14 mouse cellular contexts compared by ENCODE assay signal in genomic region chr10:121425506-121426025, GRCm38 (mm10). TPM values are rescaled to one million over a fixed set of nuclear protein-coding genes. Genes with fewer than 3 reads are reported as not detected.
DNase-seq lines count a peak whose midpoint lies in the region; ATAC-seq lines count a peak whose summit lies in the region.
"Had no signal": no experiment of that assay in that cellular context is flagged by ENCODE, and none has a peak within 500 bp of the region (broad histone marks: within the 10 kb centered on the region; RNA-seq: fewer than 3 reads in every experiment).

No protein-coding gene starts in this region.

- DNase-seq in heart, adult 11 months, result peak; percentile 90
- no peak for DNase-seq in heart, adult 8-10 months (ENCODE audit: low spot score)
- peak; percentile 65 to 74 for DNase-seq in lung, adult 18-20 months
- no peak for DNase-seq in lung, postnatal 4 days
- DNase-seq in lung, postnatal 36 days, result peak; percentile 69
- no peak for DNase-seq in left cerebral cortex, postnatal 25 days (ENCODE audit: low spot score in 2 of 2)
- no peak for DNase-seq in hindbrain, embryonic 11.5 days (ENCODE audit: low spot score)
- DNase-seq: adrenal gland, postnatal 25 days; kidney, adult 8-10 months; layer of hippocampus, postnatal 36 days; right cerebral cortex, postnatal 14 days had no signal

- ATAC-seq in heart, embryonic 15.5 days (replicated peaks; ENCODE audit: insufficient number of reproducible peaks, insufficient read depth, low FRiP score, low read depth), result no peak
- ATAC-seq in hindbrain, embryonic 11.5 days (ENCODE audit: low FRiP score), result no peak

- H3K4me1 ChIP-seq in heart, embryonic 15.5 days (replicated peaks), result peaks cover 96% of the 10 kb centered on the region
- peaks cover 3% of the 10 kb centered on the region; the same call in 1 of the 2 replicates for H3K4me1 ChIP-seq in hindbrain, embryonic 11.5 days (replicated peaks; ENCODE audit: control insufficient read depth, insufficient read depth, low read length)

- H3K27me3 ChIP-seq in heart, embryonic 15.5 days, result no peaks in the 10 kb centered on the region
- no peaks in the 10 kb centered on the region for H3K27me3 ChIP-seq in hindbrain, embryonic 11.5 days (ENCODE audit: control insufficient read depth, insufficient read depth, low read length)

- no peaks in the 10 kb centered on the region for H3K36me3 ChIP-seq in heart, embryonic 15.5 days
- H3K36me3 ChIP-seq in hindbrain, embryonic 11.5 days (ENCODE audit: control insufficient read depth, insufficient read depth, low read length), result no peaks in the 10 kb centered on the region

- no peak overlapping the region for H3K4me2 ChIP-seq in heart, embryonic 15.5 days
- H3K4me2 ChIP-seq in hindbrain, embryonic 11.5 days (replicated peaks; ENCODE audit: low read depth, low read length), result no peak overlapping the region
- H3K4me2 ChIP-seq: liver, embryonic 11.5 days had no signal

- peak overlapping the region; percentile 64 for H3K27ac ChIP-seq in heart, embryonic 15.5 days
- H3K27ac ChIP-seq in hindbrain, embryonic 11.5 days (ENCODE audit: low read depth, low read length), result no peak overlapping the region

- H3K9ac ChIP-seq in heart, embryonic 15.5 days, result no peak overlapping the region
- H3K9ac ChIP-seq in hindbrain, embryonic 11.5 days (ENCODE audit: low read depth, low read length), result no peak overlapping the region

- H3K9me3 ChIP-seq in heart, embryonic 15.5 days (replicated peaks), result no peaks in the 10 kb centered on the region
- no peaks in the 10 kb centered on the region for H3K9me3 ChIP-seq in hindbrain, embryonic 11.5 days (ENCODE audit: control insufficient read depth, low read length)

- no peak overlapping the region for H3K4me3 ChIP-seq in heart, embryonic 15.5 days
- H3K4me3 ChIP-seq in hindbrain, embryonic 11.5 days (ENCODE audit: low read depth, low read length), result no peak overlapping the region
- H3K4me3 ChIP-seq: erythroblast, embryonic 14.5 days had no signal

- 61% methylated on average over 14 of the region's 14 CpGs for WGBS in heart, embryonic 15.5 days
- 86% methylated on average over 14 of the region's 14 CpGs for WGBS in hindbrain, embryonic 11.5 days

- intact Hi-C loops in left cerebral cortex, postnatal 25 days (cut with DNase I), result loop anchor here (5.0 kb wide), 1 partner anchor 82 kb away; no protein-coding TSS in a partner anchor

RNA-seq across cellular contexts. Expression of gene Rassf3, which starts 50.6 kb away (rescaled TPM):
- 100 to 1,000 TPM; 131 to 151 (median 141) TPM for total RNA-seq in heart, adult 8-10 months (2022)
- 20.9 and 22.2 TPM in 2 replicates for polyA plus RNA-seq in heart, embryonic 15.5 days (2015; fragmentation: Nextera tagmentation; extraction: Ambion mirVana)
- 10 to 100 TPM; 30.4 to 37.3 TPM for total RNA-seq in left cerebral cortex, postnatal 25 days (2021)
- 7.0 and 8.1 TPM in 2 replicates for polyA plus RNA-seq in hindbrain, embryonic 11.5 days (2014; fragmentation: Nextera tagmentation; extraction: Ambion mirVana)

Comparison
In these comparisons a context has a peak if more than half of its experiments do, and no peak if none do; other contexts are left out.
1. DNase-seq: peak in heart, adult 11 months (single experiment), lung, adult 18-20 months (2 of 2) and lung, postnatal 36 days (single experiment); none in heart, adult 8-10 months (single experiment), lung, postnatal 4 days (0 of 2), left cerebral cortex, postnatal 25 days (0 of 2) and hindbrain, embryonic 11.5 days (single experiment).